Mouse (Mus musculus): ENCODE data around the gene 4933412E24Rik. TPM values are rescaled to one million over a fixed set of nuclear protein-coding genes. Genes with fewer than 3 reads are reported as not detected.

The 4933412E24Rik gene
- 6.2 TPM for polyA plus RNA-seq (2014; fragmentation: Illumina TruSeq; extraction: RNeasy Lipid Tissue Mini Kit (QIAGEN cat#74804); ENCODE audit: low read depth, low replicate concordance)

GRCm38 (mm10) chr15:60016513-60016912 is at the start of gene 4933412E24Rik:
4933412E24Rik (minus strand) TSS chr15:60016613.

